Mouse (Mus musculus): Measurements from ENCODE around the gene Stk25. TPM values are rescaled to one million over a fixed set of nuclear protein-coding genes. Genes with fewer than 3 reads are reported as not detected.

Gene Stk25
- polyA plus RNA-seq, 1 experiment from 2014 or later = 364 TPM

DNA sequence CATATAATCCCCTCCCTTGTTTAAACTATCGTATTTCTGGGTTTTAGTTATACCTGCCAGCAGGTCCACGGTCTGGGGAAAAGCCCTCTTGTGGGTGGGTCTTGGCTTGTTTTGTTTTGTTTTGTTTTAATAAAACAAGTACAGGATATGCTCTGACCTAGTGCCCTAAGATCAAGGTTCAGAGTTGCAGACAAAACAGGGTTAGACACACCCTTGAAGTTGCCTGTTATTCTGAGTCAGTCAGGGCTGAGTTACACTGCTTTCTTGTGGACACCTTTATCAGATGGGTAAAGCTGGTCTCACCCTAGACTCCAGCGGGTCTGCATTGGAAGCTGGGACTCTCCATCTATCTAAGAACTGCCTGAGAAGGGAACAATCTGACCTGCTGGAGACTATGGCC, 35.0 kb upstream of the Stk25 start:
- Histone ChIP-seq H3K36me3 (ENCODE audit: control insufficient read depth, insufficient read depth, low read length) (peaks cover 43% of the 10 kb centered on the region), H3K4me2 (ENCODE audit: low read length) (no peak overlapping the region), H3K4me3 (ENCODE audit: low read depth, low read length) (no peak overlapping the region), H3K9me3 (replicated peaks; ENCODE audit: control insufficient read depth, low read length) (no peaks in the 10 kb centered on the region), H3K27me3 (replicated peaks; ENCODE audit: control insufficient read depth, insufficient read depth, low read length) (no peaks in the 10 kb centered on the region), H3K4me1 (ENCODE audit: control insufficient read depth, insufficient read depth, low read length) (no peaks in the 10 kb centered on the region), H3K27ac (ENCODE audit: low read depth, low read length) (no peak overlapping the region), H3K9ac (ENCODE audit: low read length) (no peak overlapping the region)
- no peak for DNase-seq (ENCODE audit: low spot score)
- 91% methylated on average over 3 of the region's 3 CpGs for WGBS
- no peak for ATAC-seq

DNA sequence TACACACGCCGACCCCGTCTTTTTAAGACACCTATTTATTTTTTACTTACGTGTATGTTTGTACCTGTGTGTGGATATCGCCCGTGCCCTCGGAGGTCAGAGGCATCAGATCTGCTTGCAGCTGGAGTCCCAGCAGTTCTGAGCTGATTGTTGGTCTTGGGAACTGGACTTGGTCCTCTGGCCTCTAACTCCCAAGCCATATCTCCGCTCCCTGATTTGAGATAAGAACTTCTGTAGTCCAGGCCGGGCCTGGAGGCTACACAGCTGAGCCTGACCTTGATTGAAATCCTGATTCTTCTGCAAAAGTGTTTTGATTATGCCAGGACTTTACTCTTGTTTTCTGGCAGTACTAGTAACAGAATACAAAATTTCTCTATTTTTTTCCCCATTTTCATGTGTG, 34.3 kb upstream of the Stk25 start:
- Histone ChIP-seq H3K4me3 (ENCODE audit: low read depth, low read length) (no peak overlapping the region), H3K27me3 (replicated peaks; ENCODE audit: control insufficient read depth, insufficient read depth, low read length) (no peaks in the 10 kb centered on the region), H3K4me1 (ENCODE audit: control insufficient read depth, insufficient read depth, low read length) (no peaks in the 10 kb centered on the region), H3K27ac (ENCODE audit: low read depth, low read length) (no peak overlapping the region), H3K9me3 (replicated peaks; ENCODE audit: control insufficient read depth, low read length) (no peaks in the 10 kb centered on the region), H3K4me2 (ENCODE audit: low read length) (no peak overlapping the region), H3K36me3 (ENCODE audit: control insufficient read depth, insufficient read depth, low read length) (peaks cover 43% of the 10 kb centered on the region), H3K9ac (ENCODE audit: low read length) (no peak overlapping the region)
- DNase-seq (ENCODE audit: low spot score) (no peak), ATAC-seq (no peak)
- WGBS = 98% methylated on average over 9 of the region's 9 CpGs

DNA sequence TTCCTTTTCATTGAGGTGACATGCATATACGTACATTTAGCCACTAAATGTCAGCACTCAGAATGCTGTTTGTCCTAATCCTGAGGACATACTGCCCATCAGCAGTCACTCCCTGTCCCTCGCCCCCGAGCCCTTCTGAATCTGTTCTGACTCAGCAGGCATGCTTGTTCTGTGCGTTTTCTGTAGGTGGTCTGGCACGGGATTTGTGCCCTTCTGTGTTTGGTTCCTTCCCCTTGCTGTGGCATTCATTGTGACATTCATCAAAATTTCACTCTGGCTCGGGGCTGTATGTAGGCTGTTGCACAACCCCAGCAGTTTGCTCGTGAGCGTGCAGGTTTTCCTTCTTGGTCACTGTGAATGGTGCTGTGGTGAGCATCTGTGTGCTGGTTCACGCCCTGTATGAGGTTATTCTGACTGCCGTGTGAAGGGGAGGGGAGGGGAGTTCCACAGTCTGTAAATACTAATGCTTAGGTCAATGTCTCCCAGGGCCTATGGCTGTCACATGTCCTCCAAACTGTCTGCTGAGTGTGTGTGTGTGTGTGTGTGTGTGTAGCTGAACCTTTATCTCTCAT, 33.4 kb upstream of the Stk25 start:
- H3K4me3 ChIP-seq (ENCODE audit: low read depth, low read length) = no peak overlapping the region
- H3K27ac ChIP-seq (ENCODE audit: low read depth, low read length) = no peak overlapping the region
- peaks cover 43% of the 10 kb centered on the region for H3K36me3 ChIP-seq (ENCODE audit: control insufficient read depth, insufficient read depth, low read length)
- DNase-seq (ENCODE audit: low spot score) (no peak), ATAC-seq (no peak)
- H3K9me3 ChIP-seq (replicated peaks; ENCODE audit: control insufficient read depth, low read length) = no peaks in the 10 kb centered on the region
- no peaks in the 10 kb centered on the region for H3K27me3 ChIP-seq (replicated peaks; ENCODE audit: control insufficient read depth, insufficient read depth, low read length)
- no peak overlapping the region for H3K9ac ChIP-seq (ENCODE audit: low read length)
- H3K4me2 ChIP-seq (ENCODE audit: low read length) = no peak overlapping the region
- H3K4me1 ChIP-seq (ENCODE audit: control insufficient read depth, insufficient read depth, low read length) = no peaks in the 10 kb centered on the region; the same call in 1 of the 2 replicates
- 73% methylated on average over 10 of the region's 10 CpGs for WGBS

DNA sequence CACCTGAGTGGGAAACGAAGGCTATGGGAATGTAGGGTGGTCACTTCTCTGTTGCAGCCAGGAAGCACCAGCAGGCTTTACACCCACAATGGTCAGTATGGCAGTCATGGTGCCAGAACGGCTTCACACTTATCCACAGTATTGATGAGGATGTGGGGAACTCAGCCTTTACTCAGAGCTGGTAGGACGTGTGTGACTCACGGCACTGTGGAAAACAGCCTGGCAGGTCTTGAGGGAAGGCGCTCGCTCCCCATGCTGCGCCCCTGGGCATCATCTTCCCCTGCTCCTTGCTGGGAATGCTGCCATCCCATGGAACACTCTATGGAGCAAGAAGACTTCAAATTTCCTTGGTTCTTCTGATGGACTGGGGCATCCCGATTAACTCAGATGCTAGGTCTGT, 32.6 kb upstream of the Stk25 start:
- H3K36me3 ChIP-seq (ENCODE audit: control insufficient read depth, insufficient read depth, low read length) = peaks cover 39% of the 10 kb centered on the region
- no peak overlapping the region for H3K9ac ChIP-seq (ENCODE audit: low read length)
- WGBS = 93% methylated on average over 8 of the region's 8 CpGs
- DNase-seq (ENCODE audit: low spot score) = no peak
- H3K4me2 ChIP-seq (ENCODE audit: low read length) = no peak overlapping the region
- H3K9me3 ChIP-seq (replicated peaks; ENCODE audit: control insufficient read depth, low read length) = no peaks in the 10 kb centered on the region
- no peaks in the 10 kb centered on the region; the same call in 1 of the 2 replicates for H3K4me1 ChIP-seq (ENCODE audit: control insufficient read depth, insufficient read depth, low read length)
- H3K27me3 ChIP-seq (replicated peaks; ENCODE audit: control insufficient read depth, insufficient read depth, low read length) = no peaks in the 10 kb centered on the region
- no peak overlapping the region for H3K4me3 ChIP-seq (ENCODE audit: low read depth, low read length)
- no peak overlapping the region for H3K27ac ChIP-seq (ENCODE audit: low read depth, low read length)
- no peak for ATAC-seq

DNA sequence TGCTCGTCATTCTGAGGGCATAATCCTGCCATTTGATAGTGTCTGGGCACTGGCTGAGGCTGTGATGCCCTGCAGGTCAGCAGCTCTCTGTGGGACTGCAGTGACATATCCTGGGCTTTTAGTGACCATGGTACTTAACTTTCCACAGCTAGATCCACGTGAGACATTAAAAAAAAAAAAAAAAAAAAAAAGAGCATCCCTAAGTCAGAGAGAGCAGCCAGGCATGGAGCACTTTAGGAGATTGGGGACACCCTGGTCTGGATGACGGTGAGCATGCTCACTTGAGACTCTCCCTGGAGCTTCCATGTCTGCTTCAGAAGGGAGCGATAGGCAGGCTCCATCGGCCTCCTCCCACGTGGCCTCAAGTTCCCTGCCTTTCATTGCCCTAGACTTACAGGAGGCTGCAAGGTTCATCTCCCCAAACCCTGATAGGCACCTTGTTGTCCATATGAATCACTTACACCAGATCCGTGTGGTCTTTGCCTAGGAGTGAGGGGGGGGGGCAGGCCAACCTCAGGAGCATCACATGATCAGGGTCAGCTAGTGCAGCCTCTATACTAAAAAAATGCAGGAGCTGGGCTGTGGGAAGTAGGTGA, 31.5 kb upstream of the Stk25 start:
- DNase-seq (ENCODE audit: low spot score) = no peak
- Histone ChIP-seq H3K27me3 (replicated peaks; ENCODE audit: control insufficient read depth, insufficient read depth, low read length) (no peaks in the 10 kb centered on the region), H3K4me1 (ENCODE audit: control insufficient read depth, insufficient read depth, low read length) (no peaks in the 10 kb centered on the region; the same call in 1 of the 2 replicates), H3K4me3 (ENCODE audit: low read depth, low read length) (no peak overlapping the region), H3K36me3 (ENCODE audit: control insufficient read depth, insufficient read depth, low read length) (peaks cover 30% of the 10 kb centered on the region), H3K9me3 (replicated peaks; ENCODE audit: control insufficient read depth, low read length) (no peaks in the 10 kb centered on the region), H3K27ac (ENCODE audit: low read depth, low read length) (no peak overlapping the region), H3K9ac (ENCODE audit: low read length) (no peak overlapping the region), H3K4me2 (ENCODE audit: low read length) (no peak overlapping the region)
- no peak for ATAC-seq
- 81% methylated on average over 7 of the region's 7 CpGs for WGBS

DNA sequence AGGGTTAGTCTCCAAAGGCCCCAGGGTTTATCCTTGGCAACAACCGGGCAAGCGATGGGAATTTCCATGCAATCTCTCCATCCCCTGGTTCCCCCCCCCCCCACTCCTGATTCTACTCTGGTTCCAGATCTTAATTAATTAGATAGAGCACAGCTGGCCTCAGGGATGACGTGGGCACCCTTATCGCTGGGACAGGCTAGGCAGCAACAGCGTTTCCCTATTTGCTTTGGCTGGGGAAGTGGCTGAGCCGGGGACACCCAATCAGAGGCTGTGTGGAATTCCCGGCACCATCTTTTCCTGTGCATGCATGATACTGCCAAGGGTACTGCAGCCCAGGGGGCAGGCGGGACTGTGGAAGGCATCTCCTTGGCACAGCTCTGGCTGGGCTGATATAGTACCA, 29.7 kb upstream of the Stk25 start:
- Histone ChIP-seq H3K4me3 (ENCODE audit: low read depth, low read length) (no peak overlapping the region), H3K27me3 (replicated peaks; ENCODE audit: control insufficient read depth, insufficient read depth, low read length) (no peaks in the 10 kb centered on the region; the same call in 1 of the 2 replicates), H3K9me3 (replicated peaks; ENCODE audit: control insufficient read depth, low read length) (no peaks in the 10 kb centered on the region), H3K9ac (ENCODE audit: low read length) (no peak overlapping the region), H3K36me3 (ENCODE audit: control insufficient read depth, insufficient read depth, low read length) (peaks cover 22% of the 10 kb centered on the region; the same call in 1 of the 2 replicates), H3K4me1 (ENCODE audit: control insufficient read depth, insufficient read depth, low read length) (no peaks in the 10 kb centered on the region; the same call in 1 of the 2 replicates), H3K4me2 (ENCODE audit: low read length) (no peak overlapping the region), H3K27ac (ENCODE audit: low read depth, low read length) (no peak overlapping the region)
- 81% methylated on average over 8 of the region's 8 CpGs for WGBS
- peak; percentile 27 for DNase-seq (ENCODE audit: low spot score)
- ATAC-seq = no peak

DNA sequence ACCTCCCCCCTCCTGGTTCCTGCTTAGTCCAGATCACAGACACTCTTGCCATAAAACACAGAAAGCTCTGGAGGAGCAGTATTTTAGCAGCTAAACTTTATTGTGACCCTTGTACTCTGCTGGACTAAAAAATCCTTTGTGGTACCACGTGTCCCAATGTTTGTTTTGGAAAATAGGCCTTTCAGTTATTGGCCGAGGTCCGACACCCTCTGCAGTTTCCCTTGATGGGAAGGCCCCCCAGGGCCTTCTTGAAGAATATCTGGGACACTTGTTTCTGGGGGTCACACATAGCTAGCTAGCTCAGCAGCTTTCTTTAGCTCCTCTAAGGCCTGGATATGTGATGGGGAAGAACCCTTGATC, 28.5 kb upstream of the Stk25 start:
- Histone ChIP-seq H3K4me2 (ENCODE audit: low read length) (peak overlapping the region; percentile 71), H3K4me1 (ENCODE audit: control insufficient read depth, insufficient read depth, low read length) (no peaks in the 10 kb centered on the region; the same call in 1 of the 2 replicates), H3K27me3 (replicated peaks; ENCODE audit: control insufficient read depth, insufficient read depth, low read length) (no peaks in the 10 kb centered on the region; the same call in 1 of the 2 replicates), H3K9me3 (replicated peaks; ENCODE audit: control insufficient read depth, low read length) (no peaks in the 10 kb centered on the region), H3K36me3 (ENCODE audit: control insufficient read depth, insufficient read depth, low read length) (peaks cover 19% of the 10 kb centered on the region; the same call in 1 of the 2 replicates), H3K4me3 (ENCODE audit: low read depth, low read length) (peak overlapping the region; percentile 60), H3K27ac (ENCODE audit: low read depth, low read length) (peak overlapping the region; percentile 55), H3K9ac (ENCODE audit: low read length) (peak overlapping the region; percentile 75)
- ATAC-seq = no peak
- DNase-seq (ENCODE audit: low spot score) = no peak
- WGBS = 30% methylated on average over 3 of the region's 3 CpGs

DNA sequence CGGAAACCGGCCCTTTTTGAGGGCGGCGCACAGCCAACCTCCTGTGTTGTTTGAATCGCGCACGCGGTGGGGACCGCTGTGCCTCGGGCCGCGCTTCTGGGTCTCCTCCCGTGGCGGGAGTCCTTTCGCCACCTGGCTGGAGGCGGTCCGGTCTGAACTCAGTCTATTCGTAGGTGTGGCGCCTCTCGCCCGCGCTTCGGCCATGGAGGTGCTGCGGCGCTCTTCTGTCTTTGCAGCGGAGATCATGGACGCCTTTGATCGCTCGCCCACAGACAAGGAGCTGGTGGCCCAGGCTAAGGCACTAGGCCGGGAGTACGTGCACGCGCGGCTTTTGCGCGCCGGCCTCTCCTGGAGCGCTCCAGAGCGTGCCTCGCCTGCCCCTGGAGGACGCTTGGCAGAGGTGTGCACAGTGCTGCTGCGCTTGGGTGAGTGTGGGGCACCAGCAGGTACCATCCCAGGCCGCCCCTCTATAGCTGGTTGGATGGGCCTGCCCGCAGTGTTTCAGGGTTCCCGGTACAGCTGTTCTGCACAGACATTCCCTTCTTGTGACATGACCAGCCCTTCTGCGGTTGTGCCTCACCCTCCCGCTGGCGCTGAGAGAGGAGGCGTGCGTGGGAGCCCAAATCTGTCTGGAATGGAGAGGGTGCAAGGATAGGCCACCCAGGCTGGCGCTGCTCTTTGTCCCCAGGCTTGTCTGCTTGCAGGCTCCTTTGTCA, 27.9 kb upstream of the Stk25 start:
- Histone ChIP-seq H3K4me2 (ENCODE audit: low read length) (peak overlapping the region; percentile 71), H3K27me3 (replicated peaks; ENCODE audit: control insufficient read depth, insufficient read depth, low read length) (no peaks in the 10 kb centered on the region; the same call in 1 of the 2 replicates), H3K27ac (ENCODE audit: low read depth, low read length) (peak overlapping the region; percentile 55), H3K4me3 (ENCODE audit: low read depth, low read length) (peak overlapping the region; percentile 60), H3K36me3 (ENCODE audit: control insufficient read depth, insufficient read depth, low read length) (peaks cover 16% of the 10 kb centered on the region; the same call in 1 of the 2 replicates), H3K4me1 (ENCODE audit: control insufficient read depth, insufficient read depth, low read length) (no peaks in the 10 kb centered on the region; the same call in 1 of the 2 replicates), H3K9me3 (replicated peaks; ENCODE audit: control insufficient read depth, low read length) (no peaks in the 10 kb centered on the region), H3K9ac (ENCODE audit: low read length) (peak overlapping the region; percentile 75)
- peak; percentile 89 for DNase-seq (ENCODE audit: low spot score)
- ATAC-seq = peak; percentile 92
- WGBS = under 1% methylated on average over 51 of the region's 51 CpGs
